Mouse (Mus musculus): ENCODE results near the gene Kctd18.

DNA sequence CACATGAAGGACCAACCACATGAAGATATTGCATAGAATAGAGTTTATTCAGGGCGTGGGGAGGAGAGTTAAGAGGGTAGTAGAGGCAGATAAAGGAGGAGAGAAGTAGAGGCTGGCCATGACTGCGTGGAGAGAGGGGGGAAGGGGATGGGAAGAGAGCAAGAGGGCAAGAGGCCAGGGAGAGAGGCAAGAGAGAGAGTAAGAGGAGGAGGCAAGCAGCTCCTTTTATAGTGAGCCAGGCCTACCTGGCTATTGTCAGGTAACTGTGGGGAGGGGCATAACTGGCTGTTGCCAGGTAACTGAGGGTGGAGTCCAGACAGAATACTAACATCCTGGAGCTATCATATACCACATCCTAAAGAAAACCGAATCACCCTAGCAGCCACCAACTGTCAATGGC lies 26.3 kb upstream of the Kctd18 start:
- TF ChIP-seq CTCF (IDR thresholded peaks at IDR 0.05; ENCODE audit: low read depth, low read length) (no peak), POLR2A (IDR thresholded peaks at IDR 0.05; ENCODE audit: insufficient read depth, low read length) (no peak)
